Mouse (Mus musculus): Measurements from ENCODE around the gene Tnfrsf1a. TPM values are rescaled to one million over a fixed set of nuclear protein-coding genes. Genes with fewer than 3 reads are reported as not detected.

The Tnfrsf1a gene
- polyA plus RNA-seq, 1 experiment from 2014 or later = 32.8 TPM

- Histone ChIP-seq H3K4me2 (ENCODE audit: low read depth, low read length) (no peak overlapping the region), H3K27ac (ENCODE audit: low read length) (no peak overlapping the region), H3K9ac (ENCODE audit: low read depth, low read length) (no peak overlapping the region), H3K27me3 (ENCODE audit: control insufficient read depth, insufficient read depth, low read depth, low read length) (no peaks in the 10 kb centered on the region), H3K36me3 (ENCODE audit: control insufficient read depth, insufficient read depth) (no peaks in the 10 kb centered on the region), H3K4me1 (ENCODE audit: control insufficient read depth, low read depth, low read length) (no peaks in the 10 kb centered on the region; the same call in 1 of the 2 replicates), H3K9me3 (replicated peaks; ENCODE audit: control insufficient read depth, low read length) (no peaks in the 10 kb centered on the region), H3K4me3 (ENCODE audit: low read depth, low read length) (no peak overlapping the region)
- ATAC-seq (ENCODE audit: low read depth) = no peak
- 69% methylated on average over 10 of the region's 10 CpGs for WGBS (ENCODE audit: insufficient replicate concordance)
Measured at GRCm38 (mm10) chr6:125407657-125408056, 58.5 kb downstream of the Tnfrsf1a start.

GRCm38 (mm10) chr6:125410551-125410950 is 61.4 kb downstream of the Tnfrsf1a start:
- no peak for ATAC-seq (ENCODE audit: low read depth)
- Histone ChIP-seq H3K27me3 (ENCODE audit: control insufficient read depth, insufficient read depth, low read depth, low read length) (no peaks in the 10 kb centered on the region), H3K9ac (ENCODE audit: low read depth, low read length) (no peak overlapping the region), H3K4me2 (ENCODE audit: low read depth, low read length) (no peak overlapping the region), H3K4me1 (ENCODE audit: control insufficient read depth, low read depth, low read length) (no peaks in the 10 kb centered on the region; the same call in 1 of the 2 replicates), H3K27ac (ENCODE audit: low read length) (no peak overlapping the region), H3K9me3 (replicated peaks; ENCODE audit: control insufficient read depth, low read length) (no peaks in the 10 kb centered on the region), H3K36me3 (ENCODE audit: control insufficient read depth, insufficient read depth) (no peaks in the 10 kb centered on the region), H3K4me3 (ENCODE audit: low read depth, low read length) (no peak overlapping the region)
- WGBS (ENCODE audit: insufficient replicate concordance) = 47% methylated on average over 11 of the region's 11 CpGs

GRCm38 (mm10) chr6:125410995-125411547 is 61.9 kb downstream of the Tnfrsf1a start:
- no peaks in the 10 kb centered on the region for H3K9me3 ChIP-seq (replicated peaks; ENCODE audit: control insufficient read depth, low read length)
- H3K36me3 ChIP-seq (ENCODE audit: control insufficient read depth, insufficient read depth) = no peaks in the 10 kb centered on the region
- H3K4me2 ChIP-seq (ENCODE audit: low read depth, low read length) = no peak overlapping the region
- no peak overlapping the region for H3K27ac ChIP-seq (ENCODE audit: low read length)
- no peak overlapping the region for H3K4me3 ChIP-seq (ENCODE audit: low read depth, low read length)
- no peaks in the 10 kb centered on the region for H3K27me3 ChIP-seq (ENCODE audit: control insufficient read depth, insufficient read depth, low read depth, low read length)
- peak; percentile 56 for ATAC-seq (ENCODE audit: low read depth)
- H3K9ac ChIP-seq (ENCODE audit: low read depth, low read length) = no peak overlapping the region
- 20% methylated on average over 8 of the region's 8 CpGs for WGBS (ENCODE audit: insufficient replicate concordance)
- H3K4me1 ChIP-seq (ENCODE audit: control insufficient read depth, low read depth, low read length) = no peaks in the 10 kb centered on the region; the same call in 1 of the 2 replicates

- WGBS (ENCODE audit: insufficient replicate concordance) = 71% methylated on average over 6 of the region's 6 CpGs
Measured at GRCm38 (mm10) chr6:125411661-125412060, 62.5 kb downstream of the Tnfrsf1a start.

More at GRCm38 (mm10) chr6:125411661-125412060, 62.5 kb downstream of the Tnfrsf1a start:
- Histone ChIP-seq H3K4me3 (ENCODE audit: low read depth, low read length) (no peak overlapping the region), H3K9me3 (replicated peaks; ENCODE audit: control insufficient read depth, low read length) (no peaks in the 10 kb centered on the region), H3K4me1 (ENCODE audit: control insufficient read depth, low read depth, low read length) (no peaks in the 10 kb centered on the region; the same call in 1 of the 2 replicates), H3K9ac (ENCODE audit: low read depth, low read length) (no peak overlapping the region), H3K36me3 (ENCODE audit: control insufficient read depth, insufficient read depth) (no peaks in the 10 kb centered on the region), H3K27ac (ENCODE audit: low read length) (no peak overlapping the region), H3K4me2 (ENCODE audit: low read depth, low read length) (no peak overlapping the region), H3K27me3 (ENCODE audit: control insufficient read depth, insufficient read depth, low read depth, low read length) (no peaks in the 10 kb centered on the region)
- ATAC-seq (ENCODE audit: low read depth) = no peak

Other genes with a start within 250 kb of the Tnfrsf1a start
- gene Nop2, start 217.5 kb upstream of the Tnfrsf1a start, polyA plus RNA-seq (2015; fragmentation: Nextera tagmentation; extraction: Ambion mirVana) = 25.2 and 25.3 TPM in 2 replicates
- gene Iffo1, start 204.1 kb upstream of the Tnfrsf1a start, polyA plus RNA-seq (2015; fragmentation: Nextera tagmentation; extraction: Ambion mirVana) = 3.0 and 4.2 TPM in 2 replicates
- 1,120 and 1,202 TPM in 2 replicates for gene Gapdh, start 182.9 kb upstream of the Tnfrsf1a start, polyA plus RNA-seq (2015; fragmentation: Nextera tagmentation; extraction: Ambion mirVana)
- gene Ncapd2, start 157.7 kb upstream of the Tnfrsf1a start, polyA plus RNA-seq (2015; fragmentation: Nextera tagmentation; extraction: Ambion mirVana) = 96.1 and 98.1 TPM in 2 replicates
- gene Mrpl51, start 157.6 kb upstream of the Tnfrsf1a start, polyA plus RNA-seq (2015; fragmentation: Nextera tagmentation; extraction: Ambion mirVana) = 145 and 162 TPM in 2 replicates
- 1.5 and 1.8 TPM in 2 replicates for gene Vamp1, start 133.8 kb upstream of the Tnfrsf1a start, polyA plus RNA-seq (2015; fragmentation: Nextera tagmentation; extraction: Ambion mirVana)
- gene Tapbpl, start 117.5 kb upstream of the Tnfrsf1a start, polyA plus RNA-seq (2015; fragmentation: Nextera tagmentation; extraction: Ambion mirVana) = 9.1 and 9.7 TPM in 2 replicates
- gene Cd27, start 112.4 kb upstream of the Tnfrsf1a start, polyA plus RNA-seq (2015; fragmentation: Nextera tagmentation; extraction: Ambion mirVana) = 1.1 and 1.5 TPM in 2 replicates
- not detected in 2 replicates for gene Tuba3a, start 63.3 kb upstream of the Tnfrsf1a start, polyA plus RNA-seq (2015; fragmentation: Nextera tagmentation; extraction: Ambion mirVana)
- 22.3 and 22.5 TPM in 2 replicates for gene Ltbr, start 35.5 kb upstream of the Tnfrsf1a start, polyA plus RNA-seq (2015; fragmentation: Nextera tagmentation; extraction: Ambion mirVana)
- 0.61 and 0.74 TPM in 2 replicates for gene Scnn1a, start 28.7 kb upstream of the Tnfrsf1a start, polyA plus RNA-seq (2015; fragmentation: Nextera tagmentation; extraction: Ambion mirVana)
- gene Plekhg6, start 31.4 kb downstream of the Tnfrsf1a start, polyA plus RNA-seq (2015; fragmentation: Nextera tagmentation; extraction: Ambion mirVana) = 0.65 and 0.86 TPM in 2 replicates
- gene Cd9, start 145.4 kb downstream of the Tnfrsf1a start, polyA plus RNA-seq (2015; fragmentation: Nextera tagmentation; extraction: Ambion mirVana) = 165 and 168 TPM in 2 replicates
- gene Vwf, start 197.4 kb downstream of the Tnfrsf1a start, polyA plus RNA-seq (2015; fragmentation: Nextera tagmentation; extraction: Ambion mirVana) = 10.4 and 11.9 TPM in 2 replicates